Mouse (Mus musculus): Measurements from ENCODE around the gene Ahdc1. TPM values are rescaled to one million over a fixed set of nuclear protein-coding genes. Genes with fewer than 3 reads are reported as not detected.

Gene Ahdc1
- polyA plus RNA-seq, 1 experiment from 2014 or later = 4.9 TPM

- no peak overlapping the region for H3K27ac ChIP-seq (ENCODE audit: low read depth, low read length)
Observed at GRCm38 (mm10) chr4:133039832-133040231, 28.8 kb downstream of the Ahdc1 start.

GRCm38 (mm10) chr4:133040241-133040904 lies 29.3 kb downstream of the Ahdc1 start:
- WGBS = 24% methylated on average over 14 of the region's 14 CpGs
- H3K27me3 ChIP-seq (ENCODE audit: control insufficient read depth, insufficient read depth, low read length) = peaks cover 38% of the 10 kb centered on the region
- no peaks in the 10 kb centered on the region for H3K9me3 ChIP-seq (ENCODE audit: control insufficient read depth, low read length)
- H3K4me1 ChIP-seq (ENCODE audit: control insufficient read depth, insufficient read depth, low read length) = peaks cover 68% of the 10 kb centered on the region
- DNase-seq (ENCODE audit: low spot score, missing footprints) (peak; percentile 92), ATAC-seq (ENCODE audit: low FRiP score) (no peak)
- no peak overlapping the region for H3K4me3 ChIP-seq (ENCODE audit: low read depth, low read length)
- no peak overlapping the region for H3K27ac ChIP-seq (ENCODE audit: low read depth, low read length)
- 0 out of 2 replicates have a peak overlapping the region, but pooled peaks have one; percentile 7 for H3K4me2 ChIP-seq
- H3K9ac ChIP-seq (ENCODE audit: low read length) = no peak overlapping the region
- no peaks in the 10 kb centered on the region for H3K36me3 ChIP-seq (ENCODE audit: control insufficient read depth, insufficient read depth, low read length)

More at GRCm38 (mm10) chr4:133039832-133040231, 28.8 kb downstream of the Ahdc1 start:
- ATAC-seq (ENCODE audit: low FRiP score) = no peak
- Histone ChIP-seq H3K4me3 (ENCODE audit: low read depth, low read length) (no peak overlapping the region), H3K4me1 (ENCODE audit: control insufficient read depth, insufficient read depth, low read length) (peaks cover 63% of the 10 kb centered on the region), H3K27me3 (ENCODE audit: control insufficient read depth, insufficient read depth, low read length) (peaks cover 38% of the 10 kb centered on the region), H3K9me3 (ENCODE audit: control insufficient read depth, low read length) (no peaks in the 10 kb centered on the region), H3K36me3 (ENCODE audit: control insufficient read depth, insufficient read depth, low read length) (no peaks in the 10 kb centered on the region), H3K9ac (ENCODE audit: low read length) (no peak overlapping the region), H3K4me2 (peak overlapping the region; percentile 99; the same call in 1 of the 2 replicates)
- peak; percentile 86 for DNase-seq (ENCODE audit: low spot score, missing footprints)
- 2% methylated on average over 18 of the region's 18 CpGs for WGBS

- Histone ChIP-seq H3K27me3 (ENCODE audit: control insufficient read depth, insufficient read depth, low read length) (peaks cover 32% of the 10 kb centered on the region), H3K4me3 (ENCODE audit: low read depth, low read length) (no peak overlapping the region), H3K4me1 (ENCODE audit: control insufficient read depth, insufficient read depth, low read length) (peaks cover 86% of the 10 kb centered on the region), H3K9me3 (ENCODE audit: control insufficient read depth, low read length) (no peaks in the 10 kb centered on the region), H3K36me3 (ENCODE audit: control insufficient read depth, insufficient read depth, low read length) (no peaks in the 10 kb centered on the region), H3K4me2 (peak overlapping the region; percentile 41; the same call in 1 of the 2 replicates), H3K9ac (ENCODE audit: low read length) (0 out of 2 replicates have a peak overlapping the region, but pooled peaks have one; percentile 20), H3K27ac (ENCODE audit: low read depth, low read length) (peak overlapping the region; percentile 59)
- ATAC-seq (ENCODE audit: low FRiP score) = no peak
- WGBS = 14% methylated on average over 4 of the region's 4 CpGs
- peak; percentile 86 for DNase-seq (ENCODE audit: low spot score, missing footprints)
Observed at GRCm38 (mm10) chr4:133042244-133042643, 31.2 kb downstream of the Ahdc1 start.

- Histone ChIP-seq H3K4me2 (peak overlapping the region; percentile 41), H3K27ac (ENCODE audit: low read depth, low read length) (peak overlapping the region; percentile 74), H3K9ac (ENCODE audit: low read length) (peak overlapping the region; percentile 49), H3K36me3 (ENCODE audit: control insufficient read depth, insufficient read depth, low read length) (no peaks in the 10 kb centered on the region), H3K27me3 (ENCODE audit: control insufficient read depth, insufficient read depth, low read length) (peaks cover 25% of the 10 kb centered on the region), H3K4me1 (ENCODE audit: control insufficient read depth, insufficient read depth, low read length) (peaks cover 89% of the 10 kb centered on the region), H3K4me3 (ENCODE audit: low read depth, low read length) (no peak overlapping the region), H3K9me3 (ENCODE audit: control insufficient read depth, low read length) (no peaks in the 10 kb centered on the region)
- DNase-seq (ENCODE audit: low spot score, missing footprints) (peak; percentile 96), ATAC-seq (ENCODE audit: low FRiP score) (peak; percentile 36)
- 3% methylated on average over 27 of the region's 28 CpGs for WGBS
Observed at GRCm38 (mm10) chr4:133042651-133043635, 31.9 kb downstream of the Ahdc1 start.

GRCm38 (mm10) chr4:133043798-133044646 lies 33.0 kb downstream of the Ahdc1 start:
- H3K9ac ChIP-seq (ENCODE audit: low read length) = peak overlapping the region; percentile 49; the same call in 1 of the 2 replicates
- peak; percentile 90 for DNase-seq (ENCODE audit: low spot score, missing footprints)
- H3K4me3 ChIP-seq (ENCODE audit: low read depth, low read length) = no peak overlapping the region
- H3K27ac ChIP-seq (ENCODE audit: low read depth, low read length) = peak overlapping the region; percentile 74
- peak overlapping the region; percentile 41; the same call in 1 of the 2 replicates for H3K4me2 ChIP-seq
- WGBS = 23% methylated on average over 6 of the region's 6 CpGs
- no peaks in the 10 kb centered on the region for H3K36me3 ChIP-seq (ENCODE audit: control insufficient read depth, insufficient read depth, low read length)
- no peaks in the 10 kb centered on the region for H3K9me3 ChIP-seq (ENCODE audit: control insufficient read depth, low read length)
- H3K4me1 ChIP-seq (ENCODE audit: control insufficient read depth, insufficient read depth, low read length) = peaks cover 90% of the 10 kb centered on the region
- peaks cover 16% of the 10 kb centered on the region for H3K27me3 ChIP-seq (ENCODE audit: control insufficient read depth, insufficient read depth, low read length)
- ATAC-seq (ENCODE audit: low FRiP score) = no peak

GRCm38 (mm10) chr4:133044647-133045094 lies 33.6 kb downstream of the Ahdc1 start:
- H3K4me1 ChIP-seq (ENCODE audit: control insufficient read depth, insufficient read depth, low read length) = peaks cover 89% of the 10 kb centered on the region
- H3K9me3 ChIP-seq (ENCODE audit: control insufficient read depth, low read length) = no peaks in the 10 kb centered on the region
- no peak overlapping the region for H3K4me3 ChIP-seq (ENCODE audit: low read depth, low read length)
- 0 out of 2 replicates have a peak overlapping the region, but pooled peaks have one; percentile 9 for H3K9ac ChIP-seq (ENCODE audit: low read length)
- WGBS = 5% methylated on average over 6 of the region's 6 CpGs
- no peak overlapping the region for H3K27ac ChIP-seq (ENCODE audit: low read depth, low read length)
- no peak for DNase-seq (ENCODE audit: low spot score, missing footprints)
- no peak overlapping the region for H3K4me2 ChIP-seq
- no peak for ATAC-seq (ENCODE audit: low FRiP score)
- H3K36me3 ChIP-seq (ENCODE audit: control insufficient read depth, insufficient read depth, low read length) = no peaks in the 10 kb centered on the region
- H3K27me3 ChIP-seq (ENCODE audit: control insufficient read depth, insufficient read depth, low read length) = peaks cover 11% of the 10 kb centered on the region

- Histone ChIP-seq H3K9ac (ENCODE audit: low read length) (peak overlapping the region; percentile 14; the same call in 1 of the 2 replicates), H3K9me3 (ENCODE audit: control insufficient read depth, low read length) (no peaks in the 10 kb centered on the region), H3K27me3 (ENCODE audit: control insufficient read depth, insufficient read depth, low read length) (no peaks in the 10 kb centered on the region), H3K27ac (ENCODE audit: low read depth, low read length) (peak overlapping the region; percentile 5; the same call in 1 of the 2 replicates), H3K4me2 (no peak overlapping the region), H3K4me1 (ENCODE audit: control insufficient read depth, insufficient read depth, low read length) (peaks cover 85% of the 10 kb centered on the region), H3K36me3 (ENCODE audit: control insufficient read depth, insufficient read depth, low read length) (no peaks in the 10 kb centered on the region), H3K4me3 (ENCODE audit: low read depth, low read length) (no peak overlapping the region)
- ATAC-seq (ENCODE audit: low FRiP score) (no peak), DNase-seq (ENCODE audit: low spot score, missing footprints) (no peak)
- 30% methylated on average over 11 of the region's 11 CpGs for WGBS
Observed at GRCm38 (mm10) chr4:133045771-133046474, 34.9 kb downstream of the Ahdc1 start.
